Mouse (Mus musculus): Measurements from ENCODE around the gene Dhrs3. TPM values are rescaled to one million over a fixed set of nuclear protein-coding genes. Genes with fewer than 3 reads are reported as not detected.

Dhrs3 gene
- total RNA-seq, 2 experiments from 2014 or later, result 33.8 to 48.2 TPM

GRCm38 (mm10) chr4:144960188-144960904, 67.7 kb downstream of the Dhrs3 start:
- DNase-seq, result peak; percentile 33
- intact Hi-C loops (cut with DNase I; ENCODE audit: low total_unique reads), result no loop called here

DNA sequence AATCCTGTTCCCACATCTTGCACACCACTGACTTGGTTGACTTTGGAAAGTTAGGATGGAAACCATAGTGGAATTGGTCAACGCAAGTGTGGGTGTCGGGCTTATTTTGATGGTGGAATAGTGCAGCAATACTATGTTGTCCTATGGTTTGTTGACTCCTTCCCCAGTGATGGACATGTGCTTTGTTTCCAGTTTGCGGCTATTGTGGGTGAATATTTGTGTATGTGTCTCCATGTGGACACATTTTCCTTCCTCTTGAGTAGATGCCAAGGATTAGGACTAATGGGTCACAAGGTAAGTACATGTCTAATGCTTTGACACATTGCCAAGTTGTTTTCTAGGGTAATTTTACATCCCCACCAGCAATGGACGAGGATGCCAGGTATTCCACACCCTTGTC, 68.6 kb downstream of the Dhrs3 start:
- DNase-seq, result no peak
- intact Hi-C loops (cut with DNase I; ENCODE audit: low total_unique reads), result no loop called here

- intact Hi-C loops (cut with DNase I; ENCODE audit: low total_unique reads), result no loop called here
- DNase-seq, result no peak
Measured at GRCm38 (mm10) chr4:144961696-144962095, 69.1 kb downstream of the Dhrs3 start.

DNA sequence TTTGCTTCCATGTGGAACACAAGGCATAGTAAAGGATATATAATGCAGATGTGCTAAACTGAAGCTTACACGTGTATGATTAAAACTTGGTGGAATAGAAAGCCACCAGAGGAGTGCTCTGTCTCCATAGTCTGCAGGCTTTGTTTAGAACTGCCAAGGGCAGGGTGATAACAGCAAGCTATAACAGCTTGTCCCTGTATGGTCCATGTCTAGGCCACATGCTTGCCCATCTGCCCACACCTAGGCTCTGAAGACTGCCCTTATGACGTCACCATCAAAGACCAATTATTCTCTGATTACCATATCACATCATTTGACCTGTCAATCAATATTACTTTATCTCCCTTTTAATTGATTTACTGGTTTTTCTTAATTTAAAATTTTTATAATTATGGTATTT, 72.6 kb downstream of the Dhrs3 start:
- intact Hi-C loops (cut with DNase I; ENCODE audit: low total_unique reads), result no loop called here
- DNase-seq, result no peak

DNA sequence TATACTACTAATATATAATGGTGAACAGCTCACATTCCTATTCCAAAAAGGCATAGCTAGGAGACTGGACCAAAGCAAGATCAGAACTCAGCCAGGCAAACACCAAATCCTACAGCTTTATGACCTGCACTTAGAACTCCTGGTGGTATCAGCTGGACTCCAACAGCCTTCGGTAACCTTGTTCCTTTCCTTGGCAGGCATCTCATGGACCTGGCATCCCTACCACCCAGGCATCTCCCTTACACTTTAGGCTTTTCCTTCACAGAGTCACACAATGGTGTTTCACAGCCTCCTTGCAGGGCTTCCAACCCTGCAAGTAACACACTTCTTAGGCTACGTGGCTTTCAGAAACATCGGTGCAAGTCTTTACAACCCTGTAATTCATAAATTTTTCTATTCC, 75.7 kb downstream of the Dhrs3 start:
- intact Hi-C loops (cut with DNase I; ENCODE audit: low total_unique reads), result no loop called here
- DNase-seq, result no peak

- DNase-seq, result no peak
- intact Hi-C loops (cut with DNase I; ENCODE audit: low total_unique reads), result no loop called here
Measured at GRCm38 (mm10) chr4:144969030-144969429, 76.4 kb downstream of the Dhrs3 start.

GRCm38 (mm10) chr4:144971048-144971447, 78.4 kb downstream of the Dhrs3 start:
- intact Hi-C loops (cut with DNase I; ENCODE audit: low total_unique reads), result no loop called here

DNA sequence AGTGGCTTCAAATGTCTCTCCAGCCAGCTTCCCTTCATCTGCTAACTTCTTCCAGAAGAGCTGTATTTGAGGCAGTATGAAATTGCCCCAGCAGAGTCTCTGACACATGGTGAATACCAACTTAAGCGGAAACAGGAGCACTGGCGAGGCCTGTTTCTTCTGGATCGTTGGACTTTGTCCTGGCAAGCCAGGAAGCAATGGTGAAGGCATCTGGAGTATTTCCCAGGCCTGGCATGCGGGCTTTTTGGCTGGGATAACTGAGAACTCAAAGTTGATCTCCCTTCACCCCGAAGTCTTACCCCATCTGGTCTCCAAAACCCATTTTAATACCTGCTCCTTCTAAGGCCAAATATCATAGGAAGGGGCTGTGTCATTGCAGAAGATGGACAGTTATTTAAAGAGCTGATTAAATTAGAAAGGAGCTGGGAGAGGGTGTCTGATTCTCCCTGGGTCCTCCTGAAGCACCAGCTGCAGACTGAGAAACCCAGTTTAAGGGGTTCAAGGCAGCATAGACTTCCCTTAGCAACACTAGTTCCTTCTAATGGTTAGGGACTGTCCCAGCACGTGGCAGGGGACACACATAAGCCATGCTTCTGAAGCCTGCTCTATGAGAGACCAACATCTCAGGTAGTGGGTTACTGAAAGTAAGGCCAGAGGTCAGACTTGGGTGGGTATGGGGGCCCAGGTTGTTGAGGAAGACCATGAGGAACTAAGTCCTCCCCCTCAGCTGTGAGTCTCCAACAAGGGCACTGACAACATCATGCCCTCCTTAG, 80.5 kb downstream of the Dhrs3 start:
- peak; percentile 58 for DNase-seq
- intact Hi-C loops (cut with DNase I; ENCODE audit: low total_unique reads), result no loop called here

More at GRCm38 (mm10) chr4:144971048-144971447, 78.4 kb downstream of the Dhrs3 start:
- no peak for DNase-seq

- intact Hi-C loops (cut with DNase I; ENCODE audit: low total_unique reads), result no loop called here
Measured at GRCm38 (mm10) chr4:144974458-144974857, 81.8 kb downstream of the Dhrs3 start.

DNA sequence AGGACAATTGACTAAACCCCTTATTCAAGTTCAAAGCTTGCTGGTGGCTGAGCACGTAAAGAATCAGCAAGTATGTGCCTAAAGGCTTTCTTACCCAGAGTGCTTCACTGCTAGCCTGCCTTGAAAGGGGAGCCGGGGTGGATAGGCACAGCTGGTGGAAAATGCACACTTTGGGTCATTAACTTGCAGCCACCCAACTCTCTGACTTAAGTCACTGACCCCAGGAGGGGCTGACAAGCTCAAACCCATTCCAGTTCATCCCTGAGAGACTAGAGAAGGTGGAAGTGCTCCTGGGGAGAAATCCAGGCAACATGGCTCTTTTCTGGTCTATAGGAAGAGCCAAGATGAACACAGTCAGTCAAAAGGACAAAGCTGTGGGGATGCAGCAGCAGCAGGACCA, 82.9 kb downstream of the Dhrs3 start:
- no peak for DNase-seq
- intact Hi-C loops (cut with DNase I; ENCODE audit: low total_unique reads), result no loop called here

More at GRCm38 (mm10) chr4:144974458-144974857, 81.8 kb downstream of the Dhrs3 start:
- no peak for DNase-seq

DNA sequence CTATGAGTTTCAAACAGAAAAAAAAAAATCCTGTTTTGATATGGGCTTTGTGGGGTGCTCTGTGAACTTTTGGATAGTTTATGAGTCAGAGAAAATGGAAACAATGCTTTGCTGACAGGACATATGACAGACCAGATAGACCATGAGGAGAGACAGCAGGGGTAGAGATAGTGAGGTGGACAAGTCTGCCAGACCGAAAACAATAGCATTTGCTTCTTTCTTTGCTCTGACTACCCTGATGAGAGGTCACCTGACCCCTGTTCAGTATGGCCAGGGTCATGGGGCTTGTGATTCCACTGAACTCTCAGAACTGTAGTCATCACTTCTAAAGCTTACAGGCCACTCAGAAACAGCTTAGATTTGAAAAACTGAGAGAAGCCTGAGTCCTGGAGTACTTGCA, 84.4 kb downstream of the Dhrs3 start:
- DNase-seq, result no peak
- intact Hi-C loops (cut with DNase I; ENCODE audit: low total_unique reads), result no loop called here

Other genes with a start within 250 kb of the Dhrs3 start
- not detected for gene Gm436, start 206.5 kb upstream of the Dhrs3 start, total RNA-seq (2021)
- under 1 TPM in 1 of 2 experiments, not detected in 1; 0.31 TPM for gene Gm13178, start 171.4 kb upstream of the Dhrs3 start, total RNA-seq (2021)
- not detected for gene Gm438, start 106.2 kb upstream of the Dhrs3 start, total RNA-seq (2021)